Mouse (Mus musculus): ENCODE measurements around the gene Dnajc6.

Dnajc6 gene

GRCm38 (mm10) chr4:101496534-101497237 is at the start of gene Dnajc6:
TSS of gene Dnajc6 (plus strand) at chr4:101496648.
- no peak for DNase-seq (ENCODE audit: low spot score)

GRCm38 (mm10) chr4:101448701-101449100 is 47.7 kb upstream of the Dnajc6 start:
- DNase-seq (ENCODE audit: low spot score), result no peak

- DNase-seq (ENCODE audit: low spot score), result no peak
Measured at GRCm38 (mm10) chr4:101449344-101449743, 47.1 kb upstream of the Dnajc6 start.

GRCm38 (mm10) chr4:101450150-101450780 is 46.2 kb upstream of the Dnajc6 start:
- no peak for DNase-seq (ENCODE audit: low spot score)

DNA sequence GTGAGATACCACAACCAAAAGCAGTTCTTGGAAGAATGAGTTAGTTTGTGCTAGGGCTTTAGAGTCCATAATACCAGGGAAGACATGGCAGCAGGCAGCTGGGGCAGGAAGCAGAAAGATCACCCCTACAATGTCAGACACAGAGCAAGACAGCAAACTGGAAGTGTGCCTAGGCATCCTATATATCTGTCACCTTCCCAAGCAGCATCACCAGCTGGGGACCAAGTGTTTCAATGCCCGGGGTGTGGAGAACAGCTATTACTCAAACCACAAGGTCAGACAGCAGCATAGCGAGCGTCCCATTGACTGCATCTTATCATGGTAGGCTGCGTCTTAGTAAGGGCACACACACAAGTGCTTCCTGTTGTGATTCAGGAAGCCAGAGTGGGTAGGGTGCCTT is 45.4 kb upstream of the Dnajc6 start:
- no peak for DNase-seq (ENCODE audit: low spot score)

GRCm38 (mm10) chr4:101452829-101453228 is 43.6 kb upstream of the Dnajc6 start:
- DNase-seq (ENCODE audit: low spot score), result no peak

DNA sequence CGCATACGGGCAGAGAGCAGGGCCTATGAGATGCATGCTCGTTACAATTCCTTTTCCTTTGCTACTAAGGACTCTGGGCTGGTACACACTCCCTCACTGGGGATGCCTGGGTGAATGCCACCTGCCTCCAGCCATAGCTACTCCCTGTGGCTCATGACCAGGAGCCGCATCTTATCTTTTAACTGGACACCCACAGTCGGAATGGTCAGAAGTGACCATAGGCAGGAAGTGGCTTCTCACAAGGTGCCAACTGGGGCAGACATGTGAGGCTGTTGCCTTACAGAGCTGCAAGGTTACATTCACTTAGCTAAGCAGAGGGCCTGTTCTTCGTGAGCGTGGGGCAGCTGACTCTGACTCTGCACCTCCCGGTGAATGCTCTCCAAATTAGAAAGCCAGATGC is 39.3 kb upstream of the Dnajc6 start:
- DNase-seq (ENCODE audit: low spot score), result no peak

DNA sequence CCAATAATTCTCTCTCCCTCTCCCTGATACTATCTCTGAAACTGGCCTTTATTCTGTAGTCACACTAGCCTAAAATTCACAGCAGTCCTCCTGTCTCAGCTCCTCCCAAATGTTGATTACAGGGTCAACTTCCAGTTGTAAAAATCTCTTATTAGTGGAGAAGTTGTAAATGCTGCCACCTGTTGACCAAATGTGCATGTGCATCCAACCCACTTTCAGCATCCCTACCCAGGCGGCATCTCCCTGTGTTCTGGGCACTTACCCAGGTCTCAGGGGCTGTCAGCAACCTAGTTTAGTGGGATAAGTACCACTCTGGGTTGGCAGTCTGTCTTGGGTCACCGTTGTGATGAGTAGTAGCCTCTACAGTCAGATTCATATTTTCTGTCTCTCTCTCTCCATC is 38.1 kb upstream of the Dnajc6 start:
- no peak for DNase-seq (ENCODE audit: low spot score)

DNA sequence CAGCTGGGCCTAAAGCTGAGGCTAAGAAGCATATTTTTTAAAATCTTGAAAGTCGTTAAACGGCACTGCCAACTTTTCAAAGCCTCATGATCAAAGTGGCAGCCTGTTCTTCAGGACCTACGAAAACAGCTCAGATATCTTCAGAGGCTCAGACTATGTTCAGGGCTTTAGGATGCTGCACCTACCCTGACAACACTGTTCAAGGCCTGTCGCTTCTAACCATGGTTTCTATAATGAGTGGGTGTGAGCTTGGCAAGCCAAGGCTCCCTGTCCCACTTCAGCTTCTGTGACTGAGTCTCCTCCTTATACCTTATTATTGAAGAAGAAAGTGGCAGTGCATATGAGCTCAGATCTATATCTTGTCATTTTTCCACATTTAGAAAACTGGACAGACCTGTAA is 37.1 kb upstream of the Dnajc6 start:
- no peak for DNase-seq (ENCODE audit: low spot score)

- no peak for DNase-seq (ENCODE audit: low spot score)
Measured at GRCm38 (mm10) chr4:101460114-101460513, 36.3 kb upstream of the Dnajc6 start.

DNA sequence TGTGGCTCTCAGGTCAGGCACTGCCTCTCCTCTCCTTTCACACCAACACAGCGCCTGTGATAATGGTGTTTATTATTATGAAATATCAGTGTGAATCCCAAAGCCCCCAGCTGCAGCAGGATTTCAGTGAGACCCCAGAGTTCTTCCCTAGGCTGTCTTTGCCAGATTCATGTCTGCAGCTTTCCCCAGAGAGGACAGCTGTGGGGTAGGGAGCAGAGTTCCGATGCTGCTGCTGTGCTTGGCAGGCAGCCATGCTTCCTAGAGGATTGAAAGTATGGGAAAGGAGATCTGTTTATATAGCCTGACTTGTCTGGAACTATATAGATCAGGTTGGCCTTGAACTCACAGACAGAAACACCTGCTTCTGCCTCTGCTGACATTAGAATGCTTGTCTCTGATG is 34.4 kb upstream of the Dnajc6 start:
- no peak for DNase-seq (ENCODE audit: low spot score)

DNA sequence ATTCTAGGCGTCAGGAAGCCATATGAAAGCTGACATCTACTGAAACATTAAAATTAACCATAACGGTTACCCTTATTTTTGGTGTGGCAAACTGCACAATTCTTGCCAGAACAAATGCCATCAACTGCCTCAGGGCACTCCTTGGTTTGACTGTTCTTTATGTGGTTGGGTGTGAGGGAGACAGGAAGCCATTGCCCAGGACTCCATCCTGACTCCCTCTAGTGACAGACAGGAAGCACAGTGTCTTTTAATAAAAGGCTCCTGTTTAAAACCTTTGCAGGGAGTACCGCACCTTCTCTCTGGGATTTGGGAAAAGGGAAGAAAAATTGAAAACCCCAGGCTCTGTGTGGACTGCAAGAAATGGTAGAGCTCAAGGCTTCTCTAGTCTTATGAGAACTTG is 30.2 kb upstream of the Dnajc6 start:
- DNase-seq (ENCODE audit: low spot score), result no peak

DNA sequence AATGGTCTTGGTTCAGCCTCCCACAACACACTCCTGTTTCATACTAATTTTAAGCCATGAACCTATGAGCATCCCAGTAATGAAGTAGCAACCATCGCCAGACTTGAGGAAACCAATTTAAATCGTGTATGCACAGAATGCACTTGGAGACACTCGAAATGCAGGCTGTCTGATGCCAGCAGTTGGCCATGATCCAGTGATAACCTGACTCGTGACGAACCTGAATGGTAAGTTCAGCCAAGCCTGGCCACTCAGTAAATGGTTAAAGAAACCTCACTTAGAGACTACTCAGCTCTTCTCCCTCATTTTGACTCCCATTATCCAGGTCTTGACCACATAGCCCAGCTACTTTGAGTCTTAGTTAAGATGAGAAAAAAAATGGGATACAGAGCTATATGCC is 27.2 kb upstream of the Dnajc6 start:
- no peak for DNase-seq (ENCODE audit: low spot score)

GRCm38 (mm10) chr4:101470543-101470942 is 25.9 kb upstream of the Dnajc6 start:
- no peak for DNase-seq (ENCODE audit: low spot score)

DNA sequence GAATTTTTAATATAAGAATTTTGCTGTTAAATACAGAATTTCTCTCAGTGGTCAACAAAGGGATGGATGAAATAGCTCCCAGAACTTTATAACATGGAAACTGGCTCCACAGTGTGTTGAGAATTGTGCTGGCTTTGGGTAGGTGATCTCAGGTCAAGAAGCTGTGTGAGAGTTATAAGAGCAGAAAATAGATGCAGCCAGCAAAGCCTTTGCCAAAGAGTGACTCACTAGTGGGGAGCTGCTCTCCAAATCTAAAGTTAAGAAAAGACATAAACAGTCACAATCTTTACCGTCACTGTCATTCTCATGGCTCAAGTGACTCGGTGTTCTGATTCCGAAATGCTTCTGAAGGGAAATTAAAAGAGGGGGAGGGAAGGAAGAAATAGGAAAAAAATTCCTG is 23.7 kb upstream of the Dnajc6 start:
- DNase-seq (ENCODE audit: low spot score), result no peak

DNA sequence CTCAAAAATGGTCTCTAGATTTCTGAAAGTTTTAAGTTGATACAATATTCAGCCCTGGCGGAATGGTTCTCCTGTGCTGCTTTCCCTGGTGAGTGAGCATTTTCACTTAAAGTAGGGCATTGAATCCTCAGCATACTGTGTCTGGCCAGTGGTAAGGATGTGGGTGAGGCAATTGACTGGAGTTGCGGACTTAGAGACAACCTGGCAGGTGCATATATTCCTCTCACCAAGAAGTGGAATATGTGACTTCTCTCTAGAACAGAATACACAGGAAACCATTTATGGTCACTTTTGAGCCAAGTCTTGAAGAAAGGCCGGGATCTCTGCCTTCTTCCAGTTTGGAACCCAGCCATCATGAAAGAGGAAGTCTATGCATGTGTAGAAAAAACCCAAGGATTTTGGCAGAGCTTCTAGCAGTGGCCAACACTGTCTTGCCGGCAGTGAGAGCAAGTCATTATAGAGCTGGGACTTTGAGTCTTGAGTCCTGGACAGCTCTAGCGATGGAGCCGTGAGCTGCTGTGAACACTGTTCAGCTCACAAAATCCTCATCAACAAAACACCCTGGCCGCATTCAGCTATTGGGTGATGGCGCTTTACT is 6.0 kb upstream of the Dnajc6 start:
- DNase-seq (ENCODE audit: low spot score), result no peak

- no peak for DNase-seq (ENCODE audit: low spot score)
Measured at GRCm38 (mm10) chr4:101491704-101492103, 4.7 kb upstream of the Dnajc6 start.

DNA sequence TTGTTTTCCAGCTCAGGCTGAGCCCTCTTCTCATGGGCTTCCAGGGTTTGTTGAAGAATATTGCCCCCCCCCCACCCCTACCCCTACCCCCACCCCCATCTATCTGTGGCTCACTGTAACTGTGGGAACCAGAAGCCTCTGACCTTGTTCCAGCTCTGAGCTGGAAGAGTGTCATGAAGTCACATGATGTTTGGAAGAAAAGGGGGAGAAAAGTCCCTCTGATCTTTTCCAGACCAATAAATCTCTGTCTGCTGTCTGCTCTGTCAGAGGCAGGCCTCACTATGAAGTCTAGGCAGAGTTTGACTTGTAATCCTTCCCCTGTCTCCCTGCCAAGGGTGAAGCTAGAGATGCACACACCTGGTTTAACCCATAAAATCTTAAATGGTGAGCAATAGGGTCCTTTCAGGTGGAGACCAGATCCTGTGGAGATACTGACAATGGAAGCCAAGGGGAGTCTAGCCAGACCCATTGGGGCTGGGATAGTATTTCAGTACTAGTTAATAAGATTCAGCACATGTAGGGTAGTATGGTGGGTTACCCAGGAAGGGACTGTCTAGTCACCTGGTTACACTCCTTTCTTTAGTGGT is 2.7 kb upstream of the Dnajc6 start:
- DNase-seq (ENCODE audit: low spot score), result no peak

DNA sequence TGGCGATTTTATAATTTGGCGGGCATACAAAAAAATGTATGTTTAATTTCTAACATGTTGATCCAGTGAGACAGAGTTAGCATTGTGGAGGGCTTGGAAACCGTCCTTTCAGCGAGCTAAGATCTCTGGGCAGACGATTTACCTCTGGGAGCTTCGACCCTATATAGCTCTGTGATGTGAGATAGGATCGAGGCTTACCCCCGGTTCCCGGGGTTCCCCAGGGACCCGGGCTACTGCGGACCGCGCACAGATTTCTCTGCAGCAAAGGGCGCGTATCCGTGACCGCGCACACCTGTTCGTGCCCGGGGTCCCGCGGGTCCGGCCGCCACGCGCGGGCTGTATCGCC is 287 bp upstream of the Dnajc6 start:
- no peak for DNase-seq (ENCODE audit: low spot score)

GRCm38 (mm10) chr4:101497336-101497735 is 888 bp downstream of the Dnajc6 start:
- no peak for DNase-seq (ENCODE audit: low spot score)

- no peak for DNase-seq (ENCODE audit: low spot score)
Measured at GRCm38 (mm10) chr4:101504470-101505007, 8.1 kb downstream of the Dnajc6 start.

GRCm38 (mm10) chr4:101505966-101506365 is 9.5 kb downstream of the Dnajc6 start:
- no peak for DNase-seq (ENCODE audit: low spot score)

DNA sequence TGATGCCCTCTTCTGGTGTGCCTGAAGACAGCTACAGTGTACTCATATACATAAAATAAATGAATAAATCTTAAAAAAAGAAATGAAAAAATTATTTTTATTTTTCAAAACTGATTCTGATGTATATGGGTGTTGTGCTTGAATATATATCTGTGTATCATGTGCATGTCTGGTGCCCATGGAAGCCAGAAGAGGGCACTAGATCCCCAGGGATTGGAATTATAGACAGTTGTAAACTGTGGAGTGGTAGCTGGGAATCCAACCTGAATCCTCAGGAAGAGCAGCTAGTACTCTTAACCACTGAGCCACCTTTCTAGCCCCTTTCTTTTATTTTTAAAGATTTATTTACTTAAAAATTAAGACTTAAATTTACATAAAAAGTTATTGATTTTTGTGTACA is 9.9 kb downstream of the Dnajc6 start:
- no peak for DNase-seq (ENCODE audit: low spot score)
